Mouse (Mus musculus) B cell, adult 2 months (primary cell): ENCODE data around the gene Chac1.
A peak's percentile ranks its signal among the peaks of the same experiment; 100 is the strongest.

Source experiments
- DNase-seq, 2 experiments: peaks; one replicate each; pipeline ENCODE4 v3.0.0; 2022

The Chac1 gene

DNA sequence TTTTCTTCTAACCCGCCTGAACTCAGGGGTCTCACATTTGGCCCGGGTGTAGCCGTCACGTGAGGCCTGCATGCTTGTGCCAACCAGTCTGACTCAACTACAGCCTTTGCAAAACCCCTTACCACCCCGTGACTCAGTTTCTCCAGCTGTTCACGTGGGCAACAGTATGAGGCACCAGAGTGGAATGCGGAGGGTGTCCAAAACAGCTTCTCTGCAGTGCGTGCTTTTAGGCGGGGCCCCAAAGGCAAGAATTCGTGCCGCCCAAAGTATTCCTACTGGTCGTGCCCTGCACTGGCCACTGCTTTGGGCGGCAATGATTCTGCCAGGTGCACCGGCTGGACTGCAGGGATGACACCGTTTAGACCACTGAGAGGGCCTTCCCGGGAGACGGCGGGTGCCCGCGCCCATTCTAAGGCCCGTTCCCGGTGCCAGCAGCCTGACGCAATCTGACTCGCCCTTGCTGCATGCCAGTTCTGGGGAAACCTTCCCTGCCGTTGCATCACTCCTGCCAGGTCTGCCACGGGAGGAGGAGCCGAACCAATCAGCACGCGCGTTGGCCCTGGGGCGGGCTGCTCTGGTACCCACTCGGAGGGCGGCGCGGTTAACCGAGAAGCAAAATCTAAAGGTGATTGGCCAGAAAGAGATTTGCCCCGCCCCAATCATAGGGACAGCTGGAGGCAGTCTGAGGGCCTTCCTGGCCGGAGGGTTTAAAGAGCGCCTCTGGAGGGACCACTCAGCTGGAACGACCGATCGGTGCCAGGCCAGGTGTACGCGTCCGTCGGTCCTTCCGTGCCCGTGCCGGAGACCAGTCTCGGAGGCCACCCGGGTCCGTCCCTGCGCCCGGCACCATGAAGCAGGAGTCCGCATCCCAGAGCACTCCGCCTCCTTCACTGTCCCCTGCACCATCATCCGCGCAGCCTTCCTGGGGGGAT lies at the start of gene Chac1:
Gene Chac1 (plus strand): TSS at position 675 of the 932 bp plus-strand sequence.
- peak; percentile 59 to 65 for DNase-seq

DNA sequence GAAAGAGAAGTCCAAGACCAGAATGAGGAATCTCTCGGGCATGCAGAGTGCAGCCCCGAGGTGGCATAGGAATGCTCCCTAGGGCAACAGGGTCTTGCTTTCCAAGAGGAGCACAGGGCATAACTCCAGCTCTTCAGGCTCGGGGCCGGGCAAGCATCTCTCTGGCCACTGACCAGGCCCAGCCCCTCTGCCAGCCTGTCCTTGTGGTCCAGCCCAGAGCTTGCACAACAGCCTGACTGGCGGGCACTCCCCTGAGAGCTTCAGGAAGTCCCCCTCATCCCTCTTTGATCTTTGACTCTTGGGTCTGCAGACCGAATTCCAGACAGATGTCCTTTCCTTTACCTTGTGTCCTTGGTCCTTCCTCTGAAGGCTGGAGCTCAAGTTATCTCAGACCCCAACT lies 48.2 kb upstream of the Chac1 start:
- no peak for DNase-seq

DNA sequence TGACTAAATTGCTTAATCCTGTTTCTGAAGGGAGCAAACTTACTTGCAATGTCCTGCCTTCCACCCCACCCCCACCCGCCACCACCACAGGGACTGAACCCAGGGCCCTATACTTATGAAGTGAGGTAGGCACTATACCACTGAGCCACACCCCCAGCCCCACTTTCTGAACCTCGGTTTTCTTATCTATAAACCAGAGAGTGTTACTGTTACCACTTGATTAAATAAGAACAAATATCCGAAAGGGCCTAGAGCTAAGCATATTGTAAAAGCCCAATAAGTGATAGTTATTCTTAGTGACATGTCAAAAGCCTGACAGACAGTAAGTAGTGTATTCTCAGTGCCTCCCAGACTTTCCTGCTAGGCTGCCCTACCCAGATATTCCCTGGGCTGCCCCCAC lies 46.6 kb upstream of the Chac1 start:
- no peak for DNase-seq

DNA sequence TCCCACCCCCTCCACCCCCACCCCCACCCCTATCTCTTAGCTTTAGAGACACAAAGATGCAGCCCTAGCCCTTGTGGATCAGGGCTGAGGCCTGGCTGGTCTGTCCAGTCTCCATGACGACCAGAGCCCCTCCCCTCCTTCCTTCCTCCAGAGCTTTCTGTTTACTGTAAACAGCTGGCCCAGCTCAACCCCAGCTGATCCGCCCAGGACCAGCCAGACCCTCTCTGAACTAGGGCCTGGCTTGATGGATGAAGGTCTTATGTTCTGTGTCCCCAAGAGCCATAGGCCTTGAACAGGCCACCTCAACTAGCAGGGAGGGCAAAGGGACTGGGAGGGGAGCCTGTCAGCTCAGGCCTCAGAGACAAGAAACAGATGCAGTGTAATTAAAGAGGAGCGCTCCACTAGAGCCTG lies 46.2 kb upstream of the Chac1 start:
- DNase-seq, result no peak

DNA sequence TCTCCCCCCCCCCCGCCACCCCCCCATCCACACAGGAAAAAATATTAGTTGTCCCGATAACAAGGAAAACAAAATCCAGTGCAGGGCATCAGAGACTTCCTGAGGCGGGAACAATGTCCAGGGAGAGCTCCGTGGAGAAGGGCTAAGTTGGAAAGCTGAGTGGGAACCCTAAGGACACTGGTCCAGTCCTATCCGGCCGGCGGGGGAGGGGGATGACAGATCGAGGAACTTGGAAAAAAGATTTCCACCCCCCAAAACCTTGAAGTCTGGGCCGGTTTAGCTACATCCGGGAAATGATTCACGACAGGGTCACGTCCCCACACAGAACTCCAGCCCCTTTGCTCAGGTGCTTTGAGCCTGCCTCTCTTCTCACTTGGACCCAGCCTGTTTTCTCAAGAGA lies 39.5 kb upstream of the Chac1 start:
- no peak for DNase-seq

DNA sequence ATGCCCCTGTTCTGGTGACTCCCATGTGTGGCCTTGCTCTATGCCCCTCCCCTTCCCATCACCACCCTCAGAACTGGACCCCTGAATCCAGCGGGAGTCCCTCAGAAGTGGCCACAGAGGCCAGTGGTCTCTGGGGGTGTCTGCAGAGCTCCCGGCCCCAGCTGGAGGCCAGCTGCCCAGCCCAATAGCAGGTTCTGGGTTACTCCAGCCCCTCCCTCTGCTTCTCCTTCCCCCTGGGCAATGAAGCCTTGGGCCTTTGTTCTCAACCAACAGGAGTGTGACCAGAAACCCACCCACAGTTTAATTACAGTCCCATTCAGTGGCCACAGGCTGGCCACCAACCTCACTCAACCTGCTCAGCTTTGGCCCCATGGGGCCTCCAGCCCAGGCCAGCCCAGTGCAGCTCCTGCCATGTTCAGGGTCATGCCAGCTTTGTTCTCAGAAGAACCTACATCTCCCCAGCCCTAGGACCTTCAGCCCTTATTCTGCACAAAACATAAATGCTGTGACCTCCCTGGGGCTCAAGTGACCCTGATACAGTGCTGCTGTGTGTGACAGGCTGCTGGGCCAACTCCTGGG lies 38.6 kb upstream of the Chac1 start:
- DNase-seq, result no peak

DNA sequence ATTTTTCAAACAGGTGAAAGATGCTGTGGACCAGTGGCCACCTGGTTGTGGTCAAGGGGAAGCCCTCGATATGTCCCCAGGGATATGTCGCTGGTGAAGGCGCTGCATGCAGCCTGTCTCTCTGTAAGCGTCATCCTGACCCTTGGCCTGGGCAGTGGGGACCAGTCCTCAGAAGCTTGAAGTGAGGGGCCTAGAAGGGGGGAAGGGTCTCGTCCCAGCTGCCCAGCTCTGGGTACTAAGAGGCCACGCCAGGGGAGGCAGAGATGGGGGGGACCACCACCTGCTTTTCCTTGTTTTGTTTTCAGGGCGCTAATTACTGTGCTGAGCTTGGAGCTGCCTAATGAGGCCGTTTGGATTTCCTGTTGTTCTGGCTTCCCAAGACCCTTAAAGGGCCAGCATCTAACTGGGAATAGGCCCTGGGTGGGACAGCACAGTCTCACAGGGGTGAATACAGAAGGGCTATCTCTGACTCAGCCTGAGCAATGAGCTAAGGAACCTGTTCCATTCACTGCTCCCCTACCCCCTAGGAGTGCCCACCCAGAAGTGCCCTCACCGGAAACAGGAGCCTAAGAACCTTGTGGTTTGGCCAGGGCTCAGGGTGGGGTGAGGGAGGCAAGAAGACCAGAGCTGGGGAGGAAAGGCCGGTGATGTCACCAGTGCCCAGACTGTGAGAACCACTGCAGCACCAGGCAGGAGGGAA lies 37.1 kb upstream of the Chac1 start:
- DNase-seq, result no peak

DNA sequence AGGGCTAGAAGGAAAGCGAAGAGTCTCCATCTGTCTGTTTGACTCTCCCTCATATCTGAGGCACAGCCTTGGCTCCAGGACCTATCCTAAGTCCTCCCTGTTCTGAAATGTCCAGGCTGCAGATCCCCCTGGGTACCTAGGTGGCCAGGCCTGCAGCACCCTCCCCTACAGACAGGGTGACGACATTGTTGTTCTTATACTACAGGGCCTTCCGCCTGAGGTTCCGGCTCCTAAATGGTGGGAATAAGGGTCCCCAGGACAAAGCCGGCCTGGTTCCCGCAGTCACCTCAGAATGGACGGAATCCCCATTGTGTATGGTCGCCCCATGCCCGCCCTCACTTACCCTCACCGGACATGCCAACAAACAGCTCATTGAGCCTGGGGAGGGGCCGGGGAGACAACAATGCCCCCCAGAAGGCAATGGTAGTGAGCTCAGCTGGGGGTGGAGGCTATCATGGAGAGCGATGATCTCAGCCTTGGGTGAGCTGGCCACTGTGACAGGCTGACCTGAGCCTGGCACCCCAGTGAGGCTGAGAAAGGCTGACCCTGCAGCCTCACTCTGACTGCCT lies 36.2 kb upstream of the Chac1 start:
- DNase-seq, result no peak

DNA sequence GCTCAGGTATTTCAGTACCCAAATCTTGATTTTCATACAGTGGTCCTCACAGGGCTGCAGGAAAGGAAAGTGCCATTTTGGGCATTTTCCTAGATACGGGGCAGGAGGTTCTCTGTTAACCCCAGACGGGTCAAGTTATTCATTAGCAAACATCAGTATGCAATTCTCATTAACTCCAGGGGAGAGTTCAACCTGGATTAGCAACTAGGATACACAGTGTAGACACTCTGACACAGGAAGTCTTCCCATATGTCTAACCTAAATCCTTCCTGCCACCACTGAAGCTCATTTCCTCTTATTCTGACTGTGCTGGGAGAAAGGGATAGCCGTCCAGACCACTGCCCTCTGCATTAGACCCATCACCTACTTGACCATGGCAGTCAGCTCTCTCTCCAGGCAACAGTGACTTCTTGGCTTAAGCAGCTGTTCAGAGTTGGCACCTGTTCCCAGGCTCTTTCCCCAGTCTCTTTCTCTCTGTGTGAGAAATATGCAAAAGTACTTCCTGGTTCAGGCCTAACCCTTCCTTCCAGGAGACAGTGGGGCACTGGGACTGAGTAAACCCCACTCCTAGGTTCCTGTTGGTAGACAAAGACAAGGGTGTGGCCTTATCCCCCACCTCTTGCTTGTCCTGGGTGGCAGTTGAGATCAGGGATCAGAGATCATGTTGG lies 32.9 kb upstream of the Chac1 start:
- no peak for DNase-seq

DNA sequence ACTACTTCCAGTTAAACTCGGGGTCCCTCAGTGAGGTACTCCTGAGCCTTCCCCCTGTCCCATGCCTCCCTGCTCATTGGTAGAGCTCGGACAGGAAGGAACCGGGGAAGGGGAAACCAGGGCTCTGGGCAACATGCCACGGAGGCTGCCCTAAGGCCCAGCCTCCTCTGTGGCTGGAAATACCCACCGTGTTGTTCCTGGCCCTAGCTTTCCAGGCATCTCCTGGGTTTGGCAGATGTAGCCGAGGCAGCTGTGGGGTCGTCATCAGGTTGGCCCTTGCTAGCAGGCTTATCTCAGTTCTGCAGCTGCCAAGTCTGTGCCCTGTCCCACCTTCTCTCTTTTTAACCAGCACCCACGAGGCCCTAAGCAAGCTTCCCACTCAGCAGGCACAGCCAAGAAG lies 30.5 kb upstream of the Chac1 start:
- DNase-seq, result no peak

DNA sequence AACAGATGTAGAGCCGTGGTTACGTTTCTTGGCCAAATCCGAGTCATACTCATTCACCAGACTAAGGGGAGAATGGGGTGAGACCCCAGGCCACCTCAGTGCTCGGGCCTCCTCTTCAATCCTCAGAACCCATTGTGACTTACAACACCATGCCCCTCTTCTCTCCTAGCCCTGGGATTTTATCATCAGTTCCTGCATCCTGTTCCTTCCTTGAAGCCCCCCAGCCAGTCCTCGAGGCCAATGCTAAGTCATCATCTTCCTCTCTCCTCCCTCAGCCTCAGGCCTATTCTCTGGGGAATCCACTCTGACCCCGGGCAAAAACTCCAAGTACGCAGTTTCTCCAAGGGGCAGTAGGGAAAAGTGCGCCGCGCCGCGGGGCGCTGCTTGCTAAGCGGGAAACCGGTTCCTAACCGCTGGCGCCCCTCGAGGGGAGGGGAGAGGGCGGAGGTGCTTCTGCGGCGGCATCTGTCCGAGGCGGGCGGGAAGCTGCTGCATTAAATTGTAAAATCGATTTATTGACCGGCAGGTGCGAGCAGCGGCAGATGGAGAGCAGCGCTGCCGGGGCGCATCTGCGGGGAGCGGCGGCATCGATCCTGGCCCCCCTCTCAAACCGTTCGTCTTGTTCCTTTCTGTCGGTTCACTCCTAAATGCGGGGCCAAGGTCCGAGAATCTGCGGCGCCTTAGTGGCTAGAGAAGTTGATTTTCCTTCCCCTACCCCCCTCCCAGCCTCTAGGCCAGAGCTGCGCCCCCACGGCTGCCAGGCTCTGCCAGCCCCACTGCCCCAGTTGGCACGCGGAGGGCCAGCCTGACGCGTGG lies 29.1 kb upstream of the Chac1 start:
- DNase-seq, result no peak

DNA sequence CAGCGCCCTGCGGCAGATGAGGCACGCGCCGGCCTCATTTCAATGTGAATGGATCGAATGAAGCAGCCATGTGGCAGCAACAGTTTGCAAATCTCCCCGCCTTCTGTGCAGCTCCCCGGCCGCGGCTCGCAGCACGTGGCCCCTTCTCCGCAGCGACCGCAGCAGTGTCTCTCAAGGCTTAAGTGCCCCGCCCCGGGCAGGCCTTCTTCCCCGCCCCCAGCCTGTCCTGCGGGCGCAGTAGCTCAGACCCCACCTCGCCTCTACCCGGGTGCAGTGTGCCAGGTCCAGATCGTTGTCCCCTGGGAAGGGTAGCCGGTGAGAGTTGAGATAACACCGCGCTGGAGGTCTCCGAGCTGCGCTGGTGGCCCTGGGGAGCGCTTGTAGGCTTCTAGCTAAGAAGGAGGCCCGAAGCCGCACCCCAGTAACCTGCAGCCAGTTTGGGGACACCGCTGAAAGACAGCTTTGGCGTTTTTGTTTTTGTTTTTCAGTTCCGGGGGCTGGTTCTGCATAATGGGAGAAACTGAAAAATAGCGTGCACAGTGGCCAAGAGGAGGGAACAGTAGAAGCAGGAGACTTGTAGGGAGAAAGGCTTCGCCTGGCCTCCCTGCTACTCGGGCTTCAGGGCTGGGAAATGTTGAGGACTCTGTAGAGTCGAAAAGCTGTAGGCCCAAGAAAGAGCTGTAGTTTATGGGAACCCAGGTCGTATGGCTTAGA lies 28.3 kb upstream of the Chac1 start:
- DNase-seq, result peak; percentile 56 to 59

DNA sequence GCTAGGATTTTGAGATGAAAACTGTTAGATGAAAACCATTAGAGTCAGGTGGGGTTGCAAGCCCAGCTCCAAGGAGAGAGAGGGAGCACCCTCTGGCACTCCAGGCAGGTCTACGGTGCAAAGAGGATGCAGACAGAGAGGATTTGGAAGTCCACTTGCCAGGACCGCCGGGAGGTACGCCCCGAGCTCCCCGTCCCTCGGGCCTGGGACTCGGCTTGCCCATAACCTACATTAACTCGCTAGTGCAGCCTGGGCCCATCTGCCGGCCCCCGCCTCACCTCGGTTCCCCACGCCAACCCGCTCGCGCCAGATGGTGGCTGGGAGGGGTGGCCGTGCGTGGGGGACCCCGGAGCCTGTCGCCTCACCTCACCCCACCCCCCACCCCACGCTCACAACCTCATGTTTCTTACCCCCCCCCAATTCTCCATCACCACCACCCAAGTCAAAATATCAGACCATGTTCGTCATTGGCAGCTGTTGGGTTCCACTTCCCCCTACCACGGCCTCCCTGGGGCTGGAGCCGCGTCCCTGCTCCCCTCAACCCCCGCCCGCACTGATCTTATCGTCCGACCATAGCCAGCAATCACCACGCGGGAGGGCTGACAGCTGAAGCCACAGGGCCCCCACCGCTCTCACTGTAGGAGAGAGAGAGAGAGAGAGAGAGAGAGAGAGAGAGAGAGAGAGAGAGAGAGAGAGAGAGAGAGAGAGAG lies 27.0 kb upstream of the Chac1 start:
- DNase-seq, result peak; percentile 57 to 59

DNA sequence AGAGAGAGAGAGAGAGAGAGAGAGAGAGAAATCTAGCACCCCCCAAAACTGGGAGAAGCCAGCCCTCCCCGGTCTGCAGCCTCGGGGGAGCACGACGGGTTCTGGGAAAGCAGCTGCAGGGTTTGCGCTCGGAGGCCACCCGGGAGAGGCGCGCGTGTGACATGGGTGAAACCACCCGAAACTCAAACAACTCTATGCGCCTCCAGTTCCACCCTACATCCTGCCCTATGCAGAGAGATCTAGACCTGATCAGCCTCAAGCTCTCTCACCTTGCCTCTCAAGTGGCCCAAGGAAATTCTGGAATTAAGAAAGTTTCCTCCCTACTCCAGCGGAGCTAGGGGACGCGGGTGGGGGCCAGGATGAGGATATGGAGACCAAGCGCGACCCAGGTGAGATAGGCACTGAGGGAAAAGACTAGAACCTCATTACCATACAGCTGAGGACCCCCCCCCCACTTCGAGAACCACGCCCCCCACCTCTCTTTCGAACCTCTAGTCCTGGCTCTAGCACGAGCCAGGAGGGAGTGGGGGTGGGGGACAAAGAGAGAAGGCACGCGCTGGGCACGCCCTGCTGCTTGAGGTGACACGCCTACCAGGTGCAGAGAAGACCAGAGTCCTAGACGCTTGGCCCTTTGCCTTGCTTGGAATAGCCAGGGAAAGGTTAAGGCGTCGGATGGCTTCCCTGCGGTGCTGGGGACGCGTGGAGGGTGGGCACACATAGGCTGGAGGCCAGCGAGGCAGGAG lies 26.3 kb upstream of the Chac1 start:
- DNase-seq, result peak; percentile 57 to 60

DNA sequence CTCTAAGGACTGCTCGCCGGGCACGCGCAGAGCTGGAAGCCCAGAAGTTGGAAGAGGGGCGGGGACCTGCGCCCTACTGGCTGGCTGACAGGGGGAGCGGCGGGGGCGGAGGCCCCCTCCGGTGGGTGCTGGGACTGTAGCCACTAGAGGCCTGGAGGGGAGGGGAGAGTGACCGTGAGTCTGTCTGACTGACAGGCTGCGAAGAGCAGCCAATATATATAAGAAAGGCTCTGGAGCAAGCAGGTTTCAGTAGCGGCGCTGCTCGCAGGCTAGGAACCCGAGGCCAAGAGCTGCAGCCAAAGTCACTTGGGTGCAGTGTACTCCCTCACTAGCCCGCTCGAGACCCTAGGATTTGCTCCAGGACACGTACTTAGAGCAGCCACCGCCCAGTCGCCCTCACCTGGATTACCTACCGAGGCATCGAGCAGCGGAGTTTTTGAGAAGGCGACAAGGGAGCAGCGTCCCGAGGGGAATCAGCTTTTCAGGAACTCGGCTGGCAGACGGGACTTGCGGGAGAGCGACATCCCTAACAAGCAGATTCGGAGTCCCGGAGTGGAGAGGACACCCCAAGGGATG lies 25.4 kb upstream of the Chac1 start, which contains the start of gene Dll4:
Gene Dll4 (plus strand): TSS at position 217 of the 576 bp plus-strand sequence.
- peak; percentile 57 to 61 for DNase-seq

DNA sequence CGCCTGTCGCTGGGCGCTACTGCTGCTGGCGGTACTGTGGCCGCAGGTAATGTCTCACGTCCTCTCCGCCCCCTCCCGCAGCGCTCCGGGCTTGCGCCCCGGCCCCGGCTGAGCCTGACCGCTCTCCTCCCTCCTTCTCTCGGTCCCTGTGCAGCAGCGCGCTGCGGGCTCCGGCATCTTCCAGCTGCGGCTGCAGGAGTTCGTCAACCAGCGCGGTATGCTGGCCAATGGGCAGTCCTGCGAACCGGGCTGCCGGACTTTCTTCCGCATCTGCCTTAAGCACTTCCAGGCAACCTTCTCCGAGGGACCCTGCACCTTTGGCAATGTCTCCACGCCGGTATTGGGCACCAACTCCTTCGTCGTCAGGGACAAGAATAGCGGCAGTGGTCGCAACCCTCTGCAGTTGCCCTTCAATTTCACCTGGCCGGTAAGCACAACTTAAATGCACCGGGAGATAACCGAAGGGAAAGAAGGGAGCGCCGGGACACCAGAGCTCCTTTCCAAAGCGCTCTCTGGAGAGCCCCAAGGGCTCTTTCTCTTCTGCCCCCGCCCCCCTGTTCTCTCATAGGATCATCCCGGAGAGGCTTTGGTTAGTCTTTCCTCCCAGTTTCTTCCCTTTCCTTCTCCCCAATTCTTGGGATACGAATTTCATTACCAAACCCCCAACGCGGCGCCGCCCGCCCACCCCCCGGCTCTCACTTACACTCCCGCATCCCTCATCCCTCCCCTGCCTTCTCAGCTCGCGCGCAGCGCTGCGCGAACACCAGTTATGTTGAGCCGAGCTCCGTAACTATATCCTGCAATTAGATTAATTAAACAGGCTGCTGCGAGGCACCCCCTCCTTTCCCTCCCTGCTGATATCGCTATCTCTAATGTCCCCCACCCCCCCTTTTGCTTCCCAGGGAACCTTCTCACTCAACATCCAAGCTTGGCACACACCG lies 24.6 kb upstream of the Chac1 start:
- peak in 1 of 2 experiments; percentile 32 for DNase-seq

DNA sequence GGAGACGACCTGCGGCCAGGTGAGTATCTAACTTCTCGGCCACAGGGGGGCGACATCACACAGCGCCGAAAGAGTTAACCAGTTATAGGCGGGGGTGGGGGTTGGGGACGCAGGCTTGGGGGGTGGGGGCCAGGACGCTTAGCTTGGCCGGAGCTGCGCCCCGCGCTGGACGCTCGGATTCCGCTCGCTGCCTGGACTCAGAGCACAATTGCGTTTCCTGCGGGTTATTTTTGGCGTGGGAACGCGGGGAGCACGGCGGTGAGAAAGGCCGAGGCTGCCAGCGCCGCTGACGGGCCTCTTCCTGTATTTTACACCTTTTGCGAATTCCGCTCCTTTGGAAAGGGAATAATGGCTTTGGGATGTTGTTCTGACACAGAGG lies 23.9 kb upstream of the Chac1 start:
- DNase-seq, result peak; percentile 49 to 52

DNA sequence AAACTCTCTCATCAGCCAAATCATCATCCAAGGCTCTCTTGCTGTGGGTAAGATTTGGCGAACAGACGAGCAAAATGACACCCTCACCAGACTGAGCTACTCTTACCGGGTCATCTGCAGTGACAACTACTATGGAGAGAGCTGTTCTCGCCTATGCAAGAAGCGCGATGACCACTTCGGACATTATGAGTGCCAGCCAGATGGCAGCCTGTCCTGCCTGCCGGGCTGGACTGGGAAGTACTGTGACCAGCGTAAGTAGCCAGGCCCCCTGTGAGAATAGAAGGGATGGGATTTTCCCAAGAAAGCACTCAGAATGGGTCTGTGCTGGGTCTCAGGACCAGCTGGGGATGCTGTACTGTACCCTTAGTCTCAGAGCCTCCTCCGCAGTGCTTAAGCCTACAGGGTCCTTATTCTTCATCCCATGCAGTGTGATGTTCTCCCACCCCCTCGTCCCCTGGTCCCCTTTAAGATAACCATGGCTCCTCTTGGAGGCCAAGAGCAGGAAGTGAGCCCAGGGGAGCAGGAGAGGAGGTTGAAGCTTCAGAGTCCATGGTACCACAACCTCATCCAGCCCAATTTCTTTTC lies 23.0 kb upstream of the Chac1 start:
- DNase-seq, result no peak
